Mouse (Mus musculus) cerebellum, adult 2 months (tissue): ENCODE results near the gene Synm.
A peak's percentile ranks its signal among the peaks of the same experiment; 100 is the strongest.

Experiments
- CTCF ChIP-seq: fragments of 200-500 bp; IDR thresholded peaks from 2 replicates; pipeline ENCODE4 v1.5.1; 2011; ENCODE audit warnings: low read depth, mild to moderate bottlenecking, control low read depth, low read length, moderate library complexity, borderline replicate concordance; ENCODE audit not compliant: insufficient read depth
- POLR2A ChIP-seq: fragments of 200-500 bp; IDR thresholded peaks from 2 replicates; pipeline ENCODE4 v1.6.1; 2011; ENCODE audit warnings: low read length, control low read depth, borderline replicate concordance; ENCODE audit not compliant: insufficient read depth

GRCm38 (mm10) chr7:67803015-67803856 is 43.7 kb upstream of the Synm start:
- TF ChIP-seq CTCF, result peak; percentile 92
- TF ChIP-seq POLR2A, result no peak
